Mouse (Mus musculus) cerebellum, adult 18-20 months (tissue): ENCODE measurements around the gene Arntl2.
"Not testable (repeated sequence)": the region's sequence is repeated elsewhere in the genome, so short reads cannot be mapped to it uniquely, and the experiment has no call there.

Experiments used
- DNase-seq, 2 experiments: peaks; one replicate each; pipeline ENCODE4 v3.0.0; 2021

Gene Arntl2

DNA sequence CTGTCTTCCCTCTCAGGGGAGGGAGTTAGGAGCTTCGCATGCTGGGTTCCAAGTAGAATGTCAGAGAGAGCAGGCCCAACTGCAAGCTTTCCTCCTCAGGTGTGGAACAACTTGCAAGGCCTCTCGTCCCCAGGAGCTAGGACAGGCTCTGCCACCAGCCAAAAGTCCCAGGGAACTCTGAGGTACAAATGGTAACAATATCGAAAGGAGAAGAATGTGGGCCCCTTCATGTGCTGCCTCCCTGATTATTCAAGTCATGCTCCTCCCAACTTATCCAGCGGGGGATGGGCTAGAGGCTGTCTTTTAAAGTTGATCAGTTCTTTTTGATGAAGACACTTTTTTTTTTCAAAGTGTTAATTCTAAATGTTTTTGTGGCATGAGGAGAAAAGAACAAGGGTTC lies 54.2 kb downstream of the Arntl2 start, which contains the start of gene Smco2:
Gene Smco2 (plus strand): TSS at position 55 of the 400 bp plus-strand sequence.
- DNase-seq: no peak

GRCm38 (mm10) chr6:146851916-146852315 lies 56.1 kb downstream of the Arntl2 start:
- DNase-seq: no peak

DNA sequence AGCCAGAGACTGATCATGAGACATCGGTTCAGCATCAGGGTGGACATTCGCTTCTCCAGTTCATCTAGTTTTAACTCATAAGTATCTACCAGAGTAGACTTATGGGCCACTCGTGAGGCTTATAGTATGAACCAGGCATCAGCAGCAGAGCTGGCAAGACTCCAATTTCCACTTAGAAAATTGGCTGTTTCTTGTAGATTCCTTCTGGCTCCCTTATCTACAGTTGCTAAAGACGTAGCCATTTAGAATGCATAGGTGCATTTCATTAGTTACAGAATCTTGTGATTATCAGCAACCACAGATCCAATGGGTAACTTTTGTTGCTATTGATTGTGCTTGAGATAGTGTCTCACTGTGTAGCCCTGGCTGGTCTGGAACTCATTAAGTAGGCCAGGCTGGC lies 56.9 kb downstream of the Arntl2 start:
- DNase-seq: no peak

GRCm38 (mm10) chr6:146855185-146855584 lies 59.3 kb downstream of the Arntl2 start:
- DNase-seq: no peak

GRCm38 (mm10) chr6:146857386-146857785 lies 61.5 kb downstream of the Arntl2 start:
- no peak for DNase-seq

- no peak for DNase-seq
These were observed 67.3 kb downstream of the Arntl2 start for GRCm38 (mm10) chr6:146863154-146863553.

- not testable (repeated sequence) for DNase-seq
These were observed 68.5 kb downstream of the Arntl2 start for GRCm38 (mm10) chr6:146864370-146864769.

DNA sequence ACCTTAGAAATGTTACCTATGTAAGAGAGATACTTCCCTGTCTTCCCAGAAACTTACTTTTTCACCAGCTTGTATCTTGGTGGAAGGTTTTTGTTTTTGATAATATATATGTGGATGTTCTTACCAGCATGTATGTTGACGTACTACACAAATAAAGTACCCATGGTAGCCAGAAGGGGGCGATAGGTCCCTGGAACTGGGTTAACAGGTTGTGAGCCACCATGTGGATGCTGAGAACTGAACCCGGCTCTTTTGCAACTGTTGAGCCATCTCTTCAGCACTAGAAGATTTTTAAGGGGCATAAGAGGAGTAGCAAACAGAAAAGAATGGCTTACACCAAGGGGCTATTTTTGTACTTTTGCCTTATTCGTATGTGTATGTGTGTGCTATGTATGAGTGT lies 69.8 kb downstream of the Arntl2 start:
- DNase-seq: no peak

- no peak for DNase-seq
These were observed 76.1 kb downstream of the Arntl2 start for GRCm38 (mm10) chr6:146871975-146872374.

GRCm38 (mm10) chr6:146874415-146874814 lies 78.6 kb downstream of the Arntl2 start:
- DNase-seq: no peak

GRCm38 (mm10) chr6:146876820-146877219 lies 81.0 kb downstream of the Arntl2 start:
- DNase-seq: no peak

GRCm38 (mm10) chr6:146877425-146878045 lies 81.7 kb downstream of the Arntl2 start:
- no peak for DNase-seq

DNA sequence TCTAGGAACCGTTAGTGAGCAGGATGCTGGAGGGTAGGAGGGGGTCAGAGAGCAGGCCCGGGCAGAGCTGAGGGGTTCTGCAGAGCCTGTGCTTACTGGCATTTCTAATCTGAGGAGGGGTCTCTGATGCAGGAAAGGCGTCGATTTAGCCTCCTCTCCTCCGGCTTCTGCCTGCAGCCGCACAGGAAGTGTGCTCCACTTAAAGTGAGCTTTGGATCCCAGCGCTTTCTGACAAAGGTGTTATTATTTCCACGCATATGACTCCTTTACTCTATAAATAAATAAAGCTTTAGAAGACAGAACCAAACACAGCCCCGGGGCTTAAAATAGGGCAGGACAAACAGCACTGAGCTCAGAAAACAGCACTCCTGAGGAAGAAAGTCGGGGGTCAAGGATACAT lies 83.1 kb downstream of the Arntl2 start:
- no peak for DNase-seq

- DNase-seq: no peak
These were observed 84.0 kb downstream of the Arntl2 start for GRCm38 (mm10) chr6:146879856-146880255.

GRCm38 (mm10) chr6:146880296-146880695 lies 84.4 kb downstream of the Arntl2 start:
- no peak for DNase-seq

- no peak for DNase-seq
These were observed 86.3 kb downstream of the Arntl2 start for GRCm38 (mm10) chr6:146881896-146882770.
